Mouse (Mus musculus) heart, embryonic 16.5 days (tissue): ENCODE measurements around the gene Cldnd2. TPM values are rescaled to one million over a fixed set of nuclear protein-coding genes. Genes with fewer than 3 reads are reported as not detected.

ENCODE experiments used
- ATAC-seq: fragments of 200-750 bp; cut with Nextera tagmentation; replicated peaks from 2 replicates; pipeline ENCODE4 v1.8.0; 2017; ENCODE audit warnings: moderate number of reproducible peaks; ENCODE audit not compliant: insufficient read depth, low FRiP score; ENCODE audit errors: extremely low read depth
- H3K27ac ChIP-seq: fragments of 300-500 bp; sonication (generic); 2 replicates; pipeline ENCODE4 v1.5.1; 2014; ENCODE audit warnings: mild to moderate bottlenecking, low read length, control low read depth, moderate library complexity
- H3K27me3 ChIP-seq: fragments of 300-500 bp; sonication (generic); 2 replicates; pipeline ENCODE4 v1.6.1; 2014; ENCODE audit warnings: low read length, mixed read lengths; ENCODE audit not compliant: control insufficient read depth, insufficient read depth
- H3K36me3 ChIP-seq: fragments of 300-500 bp; sonication (generic); 2 replicates; pipeline ENCODE4 v1.6.1; 2014; ENCODE audit not compliant: control insufficient read depth, insufficient read depth
- H3K4me1 ChIP-seq: fragments of 300-500 bp; sonication (generic); 2 replicates; pipeline ENCODE4 v1.6.1; 2014; ENCODE audit warnings: low read length, mixed read lengths; ENCODE audit not compliant: control insufficient read depth, insufficient read depth
- H3K4me2 ChIP-seq: fragments of 300-500 bp; sonication (generic); 2 replicates; pipeline ENCODE4 v1.6.1; 2014; ENCODE audit warnings: low read depth, mild to moderate bottlenecking, control low read depth, low read length
- H3K4me3 ChIP-seq: fragments of 300-500 bp; sonication (generic); 2 replicates; pipeline ENCODE4 v1.5.1; 2014; ENCODE audit warnings: mild to moderate bottlenecking, control low read depth, low read length
- H3K9ac ChIP-seq: fragments of 300-500 bp; sonication (generic); 2 replicates; pipeline ENCODE4 v1.6.1; 2014; ENCODE audit warnings: low read length, control low read depth
- H3K9me3 ChIP-seq: fragments of 300-500 bp; sonication (generic); replicated peaks from 2 replicates; pipeline ENCODE4 v1.6.1; 2016; ENCODE audit warnings: low read length; ENCODE audit not compliant: control insufficient read depth
- whole genome bisulfite sequencing: fragments of 180-500 bp; shearing (Covaris S2); extraction: QIAGEN DNeasy Blood & Tissue Kit; methylation state at CpG from one replicate; pipeline ENCODE4 v1.1.7; 2014; 5-methylcytosine and 5-hydroxymethylcytosine counted together
- polyA plus RNA-seq: library from polyadenylated mRNA; unstranded; fragments of >200 nt; fragmentation: Nextera tagmentation; extraction: Ambion mirVana; gene quantifications from 2 replicates; pipeline ENCODE4 v1.2.1, GENCODE M21; 2015

Gene Cldnd2
- polyA plus RNA-seq, 1 experiment from 2014 or later = not detected

DNA sequence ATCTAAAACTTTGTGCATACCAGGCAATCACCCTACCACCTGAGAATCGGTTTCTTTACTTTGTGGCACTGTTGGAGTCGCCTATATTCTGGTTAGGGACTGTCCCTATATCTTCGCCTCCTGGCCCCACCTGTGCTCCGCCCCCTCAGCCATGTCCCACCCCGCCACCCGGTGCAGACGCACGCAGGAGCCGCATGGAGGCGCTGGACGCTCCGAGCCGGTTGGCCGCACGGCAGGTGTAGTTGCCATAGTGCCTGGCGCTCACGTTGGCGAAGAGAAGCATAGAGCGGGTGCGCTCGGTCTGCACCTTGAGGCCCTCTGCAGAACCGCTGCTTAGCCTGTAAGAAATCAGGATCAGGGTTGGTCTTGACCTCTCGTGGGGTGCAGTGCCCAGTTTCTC lies 35.1 kb downstream of the Cldnd2 start:
- Histone ChIP-seq H3K4me1 (no peaks in the 10 kb centered on the region), H3K27ac (no peak overlapping the region), H3K36me3 (no peaks in the 10 kb centered on the region), H3K27me3 (peaks cover 42% of the 10 kb centered on the region), H3K4me2 (no peak overlapping the region), H3K4me3 (no peak overlapping the region), H3K9ac (no peak overlapping the region), H3K9me3 (no peaks in the 10 kb centered on the region)
- no peak for ATAC-seq
- WGBS = 7% methylated on average over 23 of the region's 23 CpGs

DNA sequence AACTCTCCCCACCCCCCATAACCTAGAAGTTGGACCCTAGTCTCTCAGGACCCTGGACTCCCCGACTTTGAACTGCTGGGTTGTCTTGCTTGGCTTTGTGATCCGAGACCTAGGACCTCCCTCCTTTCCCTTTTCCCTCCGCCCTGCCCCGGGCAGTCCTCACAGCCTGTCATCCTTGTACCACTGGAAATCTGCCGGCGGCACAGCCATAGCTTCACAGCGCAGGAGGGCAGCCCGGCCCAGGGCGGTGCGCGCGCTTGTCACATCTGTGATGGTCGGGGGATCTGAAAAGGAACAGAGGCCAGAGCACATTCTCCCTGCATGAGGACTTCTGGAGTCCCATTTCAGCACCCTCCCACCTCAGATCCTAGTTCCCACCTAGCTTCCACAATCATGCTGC lies 35.8 kb downstream of the Cldnd2 start:
- Histone ChIP-seq H3K4me2 (no peak overlapping the region), H3K9ac (no peak overlapping the region)

DNA sequence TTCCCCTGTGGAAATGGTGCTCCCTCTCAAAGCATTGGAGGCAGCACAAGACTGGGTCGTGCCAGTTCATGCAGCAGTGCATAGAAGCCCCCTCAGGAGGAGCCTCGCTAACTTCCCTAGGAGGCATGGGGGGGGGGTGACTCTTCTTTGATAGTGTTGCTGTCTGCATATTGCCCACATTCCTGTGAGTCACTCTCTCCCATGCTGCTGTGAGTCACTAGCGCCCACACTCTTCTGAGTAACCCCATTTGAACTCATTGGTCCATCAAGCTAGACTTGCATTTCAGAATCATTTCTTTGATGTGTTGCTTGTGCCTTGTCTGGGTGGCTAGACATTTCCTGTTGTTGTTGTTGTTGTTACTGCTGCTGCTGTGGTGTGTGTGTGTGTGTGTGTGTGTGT lies 40.6 kb downstream of the Cldnd2 start:
- ATAC-seq = no peak

More for the DNA sequence above, 35.8 kb downstream of the Cldnd2 start:
- ATAC-seq = no peak
- peaks cover 42% of the 10 kb centered on the region for H3K27me3 ChIP-seq
- H3K4me3 ChIP-seq = no peak overlapping the region
- H3K4me1 ChIP-seq = no peaks in the 10 kb centered on the region
- H3K27ac ChIP-seq = no peak overlapping the region
- no peaks in the 10 kb centered on the region for H3K9me3 ChIP-seq
- 3% methylated on average over 13 of the region's 13 CpGs for WGBS
- H3K36me3 ChIP-seq = no peaks in the 10 kb centered on the region

GRCm38 (mm10) chr7:43482090-43482716 lies 41.6 kb downstream of the Cldnd2 start:
- H3K27ac ChIP-seq = no peak overlapping the region
- ATAC-seq = peak; percentile 62
- peaks cover 11% of the 10 kb centered on the region for H3K27me3 ChIP-seq
- 58% methylated on average over 8 of the region's 8 CpGs for WGBS
- H3K4me1 ChIP-seq = peaks cover 3% of the 10 kb centered on the region; the same call in 1 of the 2 replicates
- H3K4me3 ChIP-seq = no peak overlapping the region
- H3K9me3 ChIP-seq = no peaks in the 10 kb centered on the region
- no peak overlapping the region for H3K4me2 ChIP-seq
- no peak overlapping the region for H3K9ac ChIP-seq
- no peaks in the 10 kb centered on the region for H3K36me3 ChIP-seq

More for the DNA sequence above, 40.6 kb downstream of the Cldnd2 start:
- H3K4me3 ChIP-seq = no peak overlapping the region
- peaks cover 20% of the 10 kb centered on the region for H3K27me3 ChIP-seq
- H3K9ac ChIP-seq = no peak overlapping the region
- H3K9me3 ChIP-seq = no peaks in the 10 kb centered on the region
- 54% methylated on average over 3 of the region's 3 CpGs for WGBS
- no peak overlapping the region for H3K27ac ChIP-seq
- H3K36me3 ChIP-seq = no peaks in the 10 kb centered on the region
- H3K4me1 ChIP-seq = peaks cover 3% of the 10 kb centered on the region; the same call in 1 of the 2 replicates
- H3K4me2 ChIP-seq = no peak overlapping the region

DNA sequence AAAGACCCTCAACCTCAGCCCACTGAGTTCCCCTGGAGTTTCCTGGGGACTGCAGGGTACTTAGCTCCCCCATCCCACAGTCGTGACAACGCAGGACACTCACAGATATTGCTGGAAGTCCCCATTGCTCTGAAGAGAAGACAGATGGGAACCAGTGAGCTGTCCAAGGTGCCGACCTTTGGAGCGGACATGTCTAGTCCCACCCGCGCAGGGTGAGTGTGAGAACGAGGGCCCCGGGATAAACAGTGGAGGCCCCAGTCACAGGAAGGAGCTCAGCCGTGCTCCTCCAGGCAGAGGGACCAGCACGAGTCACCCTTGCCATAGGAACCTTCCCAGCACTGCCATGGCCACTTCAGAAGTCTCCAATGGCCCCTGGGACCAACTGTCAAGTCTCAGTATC lies 42.7 kb downstream of the Cldnd2 start:
- ATAC-seq = no peak
- 3% methylated on average over 10 of the region's 10 CpGs for WGBS

GRCm38 (mm10) chr7:43488646-43489045 lies 48.1 kb downstream of the Cldnd2 start:
- no peak for ATAC-seq
- 38% methylated on average over 5 of the region's 5 CpGs for WGBS
- no peak overlapping the region for H3K27ac ChIP-seq
- peaks cover 26% of the 10 kb centered on the region for H3K27me3 ChIP-seq
- H3K4me1 ChIP-seq = no peaks in the 10 kb centered on the region
- no peak overlapping the region for H3K9ac ChIP-seq
- no peaks in the 10 kb centered on the region for H3K9me3 ChIP-seq
- H3K4me3 ChIP-seq = no peak overlapping the region
- no peaks in the 10 kb centered on the region for H3K36me3 ChIP-seq
- no peak overlapping the region for H3K4me2 ChIP-seq

More for the DNA sequence above, 42.7 kb downstream of the Cldnd2 start:
- no peak overlapping the region for H3K4me2 ChIP-seq
- no peak overlapping the region for H3K27ac ChIP-seq
- no peak overlapping the region for H3K9ac ChIP-seq
- H3K4me1 ChIP-seq = peaks cover 3% of the 10 kb centered on the region; the same call in 1 of the 2 replicates
- H3K9me3 ChIP-seq = no peaks in the 10 kb centered on the region
- H3K27me3 ChIP-seq = 0 out of 2 replicates have a peak, but pooled peaks cover 2% of the 10 kb centered on the region
- no peak overlapping the region for H3K4me3 ChIP-seq
- no peaks in the 10 kb centered on the region for H3K36me3 ChIP-seq

DNA sequence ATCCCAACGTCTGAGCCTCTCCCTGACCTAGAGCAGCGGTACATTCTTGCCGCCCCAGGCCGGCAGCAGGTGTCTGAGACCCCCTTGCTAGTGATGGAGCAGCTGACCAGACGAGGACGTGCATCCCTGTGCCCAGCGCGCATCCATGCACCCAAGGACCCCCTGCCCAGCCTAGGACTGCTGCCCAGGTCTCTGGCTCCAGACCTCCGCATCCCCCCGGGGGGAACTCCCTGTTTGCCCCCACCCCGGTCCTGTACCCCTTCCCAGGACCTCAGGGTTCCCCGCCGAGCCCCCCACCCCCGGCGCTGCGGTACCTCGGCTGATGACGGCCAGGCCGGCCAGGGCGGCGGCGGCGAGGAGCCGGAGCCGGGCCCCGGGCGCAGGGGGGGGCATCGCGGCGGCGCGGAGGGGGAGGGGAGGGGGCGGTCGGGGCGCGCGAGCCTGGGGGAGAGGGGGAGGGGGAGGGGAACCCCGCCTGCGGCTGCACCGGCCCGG lies 49.1 kb downstream of the Cldnd2 start, which contains the start of gene Iglon5:
Iglon5 (minus strand) TSS at position 445 of the 495 bp plus-strand sequence.
- WGBS = 2% methylated on average over 22 of the region's 41 CpGs
- Histone ChIP-seq H3K36me3 (no peaks in the 10 kb centered on the region), H3K4me3 (peak within 1 kb of the TSS; percentile 39), H3K4me1 (no peaks in the 10 kb centered on the region), H3K27me3 (peaks cover 28% of the 10 kb centered on the region), H3K4me2 (peak within 1 kb of the TSS; percentile 59), H3K9ac (0 out of 2 replicates have a peak within 1 kb of the TSS, but pooled peaks have one; percentile 31), H3K9me3 (no peaks in the 10 kb centered on the region), H3K27ac (no peak within 1 kb of the TSS)
- no peak for ATAC-seq

GRCm38 (mm10) chr7:43490182-43490584 lies 49.6 kb downstream of the Cldnd2 start:
- H3K36me3 ChIP-seq = no peaks in the 10 kb centered on the region
- ATAC-seq = peak; percentile 45
- peaks cover 31% of the 10 kb centered on the region for H3K27me3 ChIP-seq
- H3K4me3 ChIP-seq = peak overlapping the region; percentile 39
- H3K9me3 ChIP-seq = no peaks in the 10 kb centered on the region
- 0% methylated on average over 6 of the region's 13 CpGs for WGBS
- H3K4me1 ChIP-seq = no peaks in the 10 kb centered on the region
- H3K4me2 ChIP-seq = peak overlapping the region; percentile 59
- no peak overlapping the region for H3K9ac ChIP-seq
- no peak overlapping the region for H3K27ac ChIP-seq

DNA sequence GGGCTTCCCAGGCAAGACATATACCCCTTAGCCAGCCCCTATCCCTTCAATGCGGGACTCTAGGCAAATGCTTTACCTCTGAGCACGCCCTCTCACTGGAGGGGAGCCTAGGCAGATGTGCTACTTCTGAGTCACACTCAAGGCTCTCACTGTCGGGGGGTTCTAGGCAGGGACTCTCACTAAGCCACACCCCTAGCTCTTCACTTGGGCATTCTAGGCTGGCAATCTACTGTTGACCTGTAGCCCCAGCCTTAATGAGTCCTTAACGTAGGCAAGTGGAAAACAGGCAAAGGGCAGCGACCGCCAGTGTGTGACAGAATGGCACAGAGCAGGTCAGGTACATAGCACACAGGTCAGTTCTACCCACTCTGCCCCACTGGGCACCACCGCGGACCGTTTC lies 50.3 kb downstream of the Cldnd2 start:
- no peak for ATAC-seq
- Histone ChIP-seq H3K9me3 (no peaks in the 10 kb centered on the region), H3K27me3 (peaks cover 35% of the 10 kb centered on the region), H3K27ac (no peak overlapping the region), H3K9ac (no peak overlapping the region), H3K4me2 (no peak overlapping the region), H3K36me3 (no peaks in the 10 kb centered on the region), H3K4me1 (no peaks in the 10 kb centered on the region), H3K4me3 (no peak overlapping the region)
- WGBS = 54% methylated on average over 9 of the region's 9 CpGs
